Mouse (Mus musculus) lung, postnatal 0 days (tissue): Measurements from ENCODE around the gene Ccdc85c. TPM values are rescaled to one million over a fixed set of nuclear protein-coding genes. Genes with fewer than 3 reads are reported as not detected.

Experiments
- ATAC-seq: fragments of 200-750 bp; cut with Nextera tagmentation; 2 replicates; pipeline ENCODE4 v1.8.0; 2017; ENCODE audit warnings: moderate library complexity
- DNase-seq: peaks from one replicate; pipeline ENCODE4 v3.0.0-alpha.2; 2016; ENCODE audit warnings: low spot score
- H3K27ac ChIP-seq: fragments of 300-500 bp; sonication (generic); 2 replicates; pipeline ENCODE4 v1.5.1; 2014; ENCODE audit warnings: antibody characterized with exemption, mild to moderate bottlenecking, low read length, mixed read lengths
- H3K27me3 ChIP-seq: fragments of 300-500 bp; sonication (generic); replicated peaks from 2 replicates; pipeline ENCODE4 v1.6.1; 2014; ENCODE audit warnings: low read length, mixed read lengths; ENCODE audit not compliant: insufficient read depth
- H3K36me3 ChIP-seq: fragments of 300-500 bp; sonication (generic); 2 replicates; pipeline ENCODE4 v1.6.1; 2014; ENCODE audit warnings: low read length, mixed read lengths; ENCODE audit not compliant: insufficient read depth
- H3K4me1 ChIP-seq: fragments of 300-500 bp; sonication (generic); 2 replicates; pipeline ENCODE4 v1.6.1; 2014; ENCODE audit warnings: antibody characterized with exemption, low read depth, low read length, mixed read lengths; ENCODE audit not compliant: insufficient read depth
- H3K4me2 ChIP-seq: fragments of 300-500 bp; sonication (generic); replicated peaks from 2 replicates; pipeline ENCODE4 v1.6.1; 2014; ENCODE audit warnings: low read depth, mild to moderate bottlenecking, low read length, moderate library complexity, mixed read lengths
- H3K4me3 ChIP-seq: fragments of 300-500 bp; sonication (generic); 2 replicates; pipeline ENCODE4 v1.5.1; 2014; ENCODE audit warnings: low read depth, low read length
- H3K9ac ChIP-seq: fragments of 300-500 bp; sonication (generic); replicated peaks from 2 replicates; pipeline ENCODE4 v1.6.1; 2014; ENCODE audit warnings: low read depth, mild to moderate bottlenecking
- H3K9me3 ChIP-seq: fragments of 300-500 bp; sonication (generic); 2 replicates; pipeline ENCODE4 v1.6.1; 2016; ENCODE audit warnings: low read length, mixed read lengths
- CTCF ChIP-seq: IDR thresholded peaks from 2 replicates; pipeline ENCODE4 v1.5.1; 2016; ENCODE audit warnings: antibody characterized with exemption, mild to moderate bottlenecking
- EP300 ChIP-seq: IDR thresholded peaks from 2 replicates; pipeline ENCODE4 v1.6.1; 2016; ENCODE audit warnings: antibody characterized with exemption, mild to moderate bottlenecking, control low read depth
- WGBS: fragments of 180-500 bp; shearing (Covaris S2); extraction: QIAGEN DNeasy Blood & Tissue Kit; methylation state at CpG from one replicate; pipeline ENCODE4 v1.1.7; 2014; 5-methylcytosine and 5-hydroxymethylcytosine counted together
- polyA plus RNA-seq: library from polyadenylated mRNA; unstranded; fragments of >200 nt; fragmentation: Nextera tagmentation; extraction: Ambion mirVana; gene quantifications from 2 replicates; pipeline ENCODE4 v1.2.1, GENCODE M21; 2015

The Ccdc85c gene
- polyA plus RNA-seq, 1 experiment from 2014 or later: 4.5 TPM

- WGBS: 2% methylated on average over 5 of the region's 5 CpGs
- no peaks in the 10 kb centered on the region for H3K9me3 ChIP-seq
- H3K27ac ChIP-seq: no peak overlapping the region
- no peak overlapping the region for H3K4me3 ChIP-seq
- H3K4me2 ChIP-seq: no peak overlapping the region
- H3K9ac ChIP-seq: no peak overlapping the region
- peak; percentile 75 for DNase-seq
- ATAC-seq: peak; percentile 66
- no peak for TF ChIP-seq EP300
- TF ChIP-seq CTCF: peak; percentile 93
- H3K27me3 ChIP-seq: no peaks in the 10 kb centered on the region
- H3K4me1 ChIP-seq: no peaks in the 10 kb centered on the region
- H3K36me3 ChIP-seq: peaks cover 4% of the 10 kb centered on the region
These were observed 68.6 kb downstream of the Ccdc85c start for GRCm38 (mm10) chr12:108206641-108207040.

- ATAC-seq (no peak), DNase-seq (no peak)
- no peak overlapping the region for H3K27ac ChIP-seq
- H3K9ac ChIP-seq: no peak overlapping the region
- TF ChIP-seq EP300: no peak
- no peak for TF ChIP-seq CTCF
- H3K4me2 ChIP-seq: no peak overlapping the region
- no peaks in the 10 kb centered on the region for H3K9me3 ChIP-seq
- H3K4me3 ChIP-seq: no peak overlapping the region
- no peaks in the 10 kb centered on the region for H3K27me3 ChIP-seq
- H3K36me3 ChIP-seq: peaks cover 18% of the 10 kb centered on the region
- WGBS: 75% methylated on average over 11 of the region's 12 CpGs
- no peaks in the 10 kb centered on the region for H3K4me1 ChIP-seq
These were observed 70.2 kb downstream of the Ccdc85c start for GRCm38 (mm10) chr12:108204978-108205377.

- H3K27ac ChIP-seq: no peak overlapping the region
- H3K4me2 ChIP-seq: no peak overlapping the region
- DNase-seq (no peak), ATAC-seq (no peak)
- no peak overlapping the region for H3K9ac ChIP-seq
- H3K4me1 ChIP-seq: no peaks in the 10 kb centered on the region
- H3K4me3 ChIP-seq: no peak overlapping the region
- H3K36me3 ChIP-seq: peaks cover 27% of the 10 kb centered on the region
- TF ChIP-seq EP300 (no peak), CTCF (no peak)
- 66% methylated on average over 8 of the region's 8 CpGs for WGBS
- no peaks in the 10 kb centered on the region for H3K9me3 ChIP-seq
- no peaks in the 10 kb centered on the region for H3K27me3 ChIP-seq
These were observed 71.3 kb downstream of the Ccdc85c start for GRCm38 (mm10) chr12:108203895-108204294.

GRCm38 (mm10) chr12:108200094-108200493 is 75.1 kb downstream of the Ccdc85c start:
- H3K9ac ChIP-seq: no peak overlapping the region
- peaks cover 51% of the 10 kb centered on the region for H3K36me3 ChIP-seq
- no peaks in the 10 kb centered on the region for H3K4me1 ChIP-seq
- ATAC-seq (no peak), DNase-seq (no peak)
- no peak overlapping the region for H3K4me3 ChIP-seq
- H3K27ac ChIP-seq: no peak overlapping the region
- H3K9me3 ChIP-seq: no peaks in the 10 kb centered on the region
- WGBS: 90% methylated on average over 1 of the region's 1 CpGs
- no peaks in the 10 kb centered on the region for H3K27me3 ChIP-seq
- TF ChIP-seq CTCF (no peak), EP300 (no peak)
- H3K4me2 ChIP-seq: no peak overlapping the region

GRCm38 (mm10) chr12:108198447-108198846 is 76.8 kb downstream of the Ccdc85c start:
- Histone ChIP-seq H3K9ac (no peak overlapping the region), H3K4me3 (no peak overlapping the region), H3K9me3 (no peaks in the 10 kb centered on the region), H3K27me3 (no peaks in the 10 kb centered on the region), H3K4me2 (no peak overlapping the region), H3K36me3 (peaks cover 54% of the 10 kb centered on the region), H3K27ac (no peak overlapping the region), H3K4me1 (no peaks in the 10 kb centered on the region)
- ATAC-seq (no peak), DNase-seq (no peak)
- WGBS: 80% methylated on average over 4 of the region's 4 CpGs
- TF ChIP-seq EP300: no peak
- no peak for TF ChIP-seq CTCF

DNA sequence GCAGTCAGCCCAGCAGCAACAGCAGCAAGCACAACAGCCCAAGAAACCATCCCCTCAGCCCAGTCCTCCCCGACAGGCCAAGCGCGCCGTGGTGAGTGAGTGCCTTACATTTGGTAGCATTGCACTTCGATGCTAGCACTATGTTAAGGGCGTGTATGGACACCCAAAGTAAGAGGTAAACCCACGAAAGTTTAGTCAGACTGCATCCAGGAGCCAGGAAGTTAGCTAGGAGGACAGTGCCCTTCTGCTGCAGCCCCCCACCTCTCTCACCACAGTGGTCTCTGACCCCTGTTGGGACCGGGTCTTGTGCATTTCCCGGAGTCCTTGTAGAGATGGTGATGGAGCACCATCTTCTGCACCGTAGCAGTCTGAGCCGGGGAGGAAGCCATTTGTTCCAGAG is 79.5 kb downstream of the Ccdc85c start:
- no peak overlapping the region for H3K4me2 ChIP-seq
- no peak for DNase-seq
- H3K36me3 ChIP-seq: peaks cover 58% of the 10 kb centered on the region
- H3K9me3 ChIP-seq: no peaks in the 10 kb centered on the region
- no peaks in the 10 kb centered on the region for H3K27me3 ChIP-seq
- ATAC-seq: no peak
- no peak overlapping the region for H3K9ac ChIP-seq
- no peak for TF ChIP-seq CTCF
- TF ChIP-seq EP300: no peak
- H3K4me1 ChIP-seq: no peaks in the 10 kb centered on the region
- H3K4me3 ChIP-seq: no peak overlapping the region
- 95% methylated on average over 11 of the region's 11 CpGs for whole genome bisulfite sequencing
- H3K27ac ChIP-seq: no peak overlapping the region

DNA sequence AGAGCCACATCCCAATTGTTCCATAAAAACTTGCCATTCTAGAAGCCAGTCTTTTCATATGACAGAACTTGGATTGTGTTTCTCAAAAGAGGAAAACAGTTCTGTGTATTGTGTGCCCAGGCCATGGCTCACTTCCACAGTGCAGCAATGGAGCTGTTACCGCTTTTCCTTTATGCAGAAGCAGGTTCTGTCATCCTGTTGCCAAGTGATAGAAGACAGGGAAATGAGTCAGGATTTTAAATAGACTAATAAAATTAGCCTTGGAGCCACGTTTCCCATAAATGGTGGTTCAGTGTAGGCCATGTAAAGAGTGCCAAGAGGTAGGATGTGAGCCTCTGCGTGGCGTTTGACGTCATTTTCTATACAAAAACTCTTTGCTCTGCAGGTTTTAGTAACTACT is 81.3 kb downstream of the Ccdc85c start:
- DNase-seq (no peak), ATAC-seq (no peak)
- TF ChIP-seq EP300: no peak
- TF ChIP-seq CTCF: no peak
- H3K36me3 ChIP-seq: peaks cover 53% of the 10 kb centered on the region
- H3K4me1 ChIP-seq: no peaks in the 10 kb centered on the region
- no peak overlapping the region for H3K4me2 ChIP-seq
- H3K4me3 ChIP-seq: no peak overlapping the region
- H3K27me3 ChIP-seq: no peaks in the 10 kb centered on the region
- H3K9ac ChIP-seq: no peak overlapping the region
- H3K27ac ChIP-seq: no peak overlapping the region
- WGBS: 88% methylated on average over 5 of the region's 5 CpGs
- no peaks in the 10 kb centered on the region for H3K9me3 ChIP-seq
